Mouse (Mus musculus): ENCODE measurements around the gene Ankdd1a.

- no peak for TF ChIP-seq CTCF (IDR thresholded peaks at IDR 0.05; ENCODE audit: low read depth, low read length)
- no peak for TF ChIP-seq GATA1 (IDR thresholded peaks at IDR 0.05; ENCODE audit: borderline replicate concordance, low read length)
- TF ChIP-seq POLR2AphosphoS5 (IDR thresholded peaks at IDR 0.05; ENCODE audit: insufficient replicate concordance, low read depth, low read length): no peak
- TF ChIP-seq TAL1 (conservative IDR thresholded peaks at IDR 0.05; ENCODE audit: low read depth, low read length): no peak
Measured at GRCm38 (mm10) chr9:65502146-65502545, 17.8 kb downstream of the Ankdd1a start.

All from G1E (cell line).